Mouse (Mus musculus) cerebellum, adult 2 months (tissue): ENCODE results near the gene Il23a.

Experiments
- CTCF ChIP-seq: fragments of 200-500 bp; IDR thresholded peaks from 2 replicates; pipeline ENCODE4 v1.5.1; 2011; ENCODE audit warnings: low read depth, mild to moderate bottlenecking, control low read depth, low read length, moderate library complexity, borderline replicate concordance; ENCODE audit not compliant: insufficient read depth
- POLR2A ChIP-seq: fragments of 200-500 bp; IDR thresholded peaks from 2 replicates; pipeline ENCODE4 v1.6.1; 2011; ENCODE audit warnings: low read length, control low read depth, borderline replicate concordance; ENCODE audit not compliant: insufficient read depth

DNA sequence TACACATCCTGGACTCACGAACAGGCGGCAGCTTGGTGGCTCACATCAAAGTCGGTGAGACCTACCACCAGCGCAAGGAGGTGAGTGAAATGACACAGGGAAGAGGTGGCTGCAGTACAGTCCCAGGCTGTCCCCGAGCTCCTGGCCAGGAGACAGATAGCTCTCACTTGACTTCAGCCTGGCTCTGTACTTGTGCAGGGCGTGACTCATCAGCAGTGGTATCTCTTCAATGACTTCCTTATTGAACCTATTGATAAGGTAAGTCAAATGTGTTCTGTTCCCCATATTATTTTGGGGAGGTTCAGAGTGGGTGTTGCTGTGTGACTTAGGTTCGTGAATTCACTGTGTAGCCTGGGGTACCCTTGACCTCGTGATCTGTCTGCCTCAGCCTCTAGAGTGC, 17.0 kb upstream of the Il23a start:
- TF ChIP-seq CTCF = no peak
- no peak for TF ChIP-seq POLR2A
